Mouse (Mus musculus) embryonic fibroblast, embryonic 13.5 days (primary cell): ENCODE data around the gene Mrgpra6.

Source experiments
- CTCF ChIP-seq: IDR thresholded peaks from 2 replicates; pipeline ENCODE4 v1.5.1; 2011; ENCODE audit warnings: mild to moderate bottlenecking, control low read depth, low read length, moderate library complexity, borderline replicate concordance; ENCODE audit not compliant: insufficient read depth
- POLR2A ChIP-seq: IDR thresholded peaks from 2 replicates; pipeline ENCODE4 v1.6.1; 2011; ENCODE audit warnings: low read depth, mild to moderate bottlenecking, control low read depth, low read length, moderate library complexity

DNA sequence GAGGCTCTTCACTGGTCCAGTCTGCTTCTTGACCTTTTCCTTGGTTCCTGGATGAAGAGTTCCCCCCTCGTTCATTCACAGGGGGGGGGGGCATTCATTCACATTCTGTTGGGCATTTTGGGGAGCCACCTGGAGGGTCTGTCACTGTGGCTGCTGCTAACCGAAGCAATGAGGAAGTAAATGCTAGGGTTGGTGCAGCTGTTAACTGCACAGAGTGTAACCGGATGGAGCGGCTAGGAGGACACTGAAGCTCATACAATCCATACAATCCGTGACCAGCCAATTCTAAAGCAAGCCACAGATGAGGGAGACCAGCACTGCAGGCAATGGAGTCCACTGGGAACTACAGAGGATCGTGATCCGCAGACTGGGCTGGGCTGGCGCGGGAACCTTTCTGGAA lies 47.0 kb downstream of the Mrgpra6 start:
- TF ChIP-seq CTCF: no peak
- no peak for TF ChIP-seq POLR2A
